Mouse (Mus musculus) Patski (cell line): Measurements from ENCODE around the gene Stk39. TPM values are rescaled to one million over a fixed set of nuclear protein-coding genes. Genes with fewer than 3 reads are reported as not detected.
A peak's percentile ranks its signal among the peaks of the same experiment; 100 is the strongest.
"Not testable (repeated sequence)": the region's sequence is repeated elsewhere in the genome, so short reads cannot be mapped to it uniquely, and the experiment has no call there.

Experiments used
- ATAC-seq: fragments of 100-300 bp; one replicate; pipeline ENCODE4 v1.8.0; 2021
- CTCF ChIA-PET: fragments of 350-600 bp; sonication (Branson Sonifier 250); formaldehyde crosslinking; loops from one replicate; lab custom pipeline; 2022; ENCODE audit warnings: inconsistent platforms; lab: Charles Lee
- POLR2A ChIA-PET: fragments of 350-600 bp; sonication (Branson Sonifier 250); formaldehyde crosslinking; loops from one replicate; lab custom pipeline; 2022; ENCODE audit warnings: antibody characterized with exemption, inconsistent platforms; lab: Charles Lee
- DNase-seq: peaks from one replicate; pipeline ENCODE4 v3.0.0-alpha.2; 2011; ENCODE audit warnings: low read depth, low spot score
- H3K27me3 ChIP-seq: fragments of 371-371 bp; one replicate; pipeline ENCODE4 v1.5.1; 2021
- CTCF ChIP-seq: fragments of 100-300 bp; IDR thresholded peaks from one replicate; pipeline ENCODE4 v1.5.1; 2021
- in situ Hi-C: fragments of 300-500 bp; cut with MboI; formaldehyde crosslinking; loops from 3 replicates; pipeline ENCODE4 v1.11.1; 2018; ENCODE audit warnings: low pct_unique_long_range_greater_than_20kb, mixed read lengths
- polyA plus RNA-seq: library from polyadenylated mRNA; unstranded; gene quantifications from one replicate; pipeline ENCODE4 v1.2.3, GENCODE M21; 2021

Stk39 gene
- polyA plus RNA-seq, 1 experiment from 2014 or later, result 53.1 TPM

- peak; percentile 42 for TF ChIP-seq CTCF
- ATAC-seq (no peak), DNase-seq (no peak)
- CTCF ChIA-PET, result interaction anchor here (0.6 to 1.9 kb wide), 4 partner anchors 21 to 133 kb away, joined by 3 to 4 read pairs (median 4); no protein-coding TSS in a partner anchor
- in situ Hi-C loops, result loop anchor here (10.0 kb wide), 1 partner anchor 95 kb away; no protein-coding TSS in a partner anchor
- H3K27me3 ChIP-seq, result no peaks in the 10 kb centered on the region
- POLR2A ChIA-PET, result no interaction called here
Observed at GRCm38 (mm10) chr2:68249855-68250424, 222.1 kb downstream of the Stk39 start.

GRCm38 (mm10) chr2:68246284-68246683 is 225.8 kb downstream of the Stk39 start:
- no peaks in the 10 kb centered on the region for H3K27me3 ChIP-seq
- ChIA-PET CTCF (no interaction called here), POLR2A (interaction anchor here (0.9 kb wide), 1 partner anchor 14 kb away, joined by 3 read pairs; no protein-coding TSS in a partner anchor)
- no peak for TF ChIP-seq CTCF
- ATAC-seq, result no peak
- DNase-seq, result no peak
- in situ Hi-C loops, result loop anchor here (10.0 kb wide), 1 partner anchor 99 kb away; no protein-coding TSS in a partner anchor

GRCm38 (mm10) chr2:68244556-68244955 is 227.5 kb downstream of the Stk39 start:
- POLR2A ChIA-PET, result no interaction called here
- no peaks in the 10 kb centered on the region for H3K27me3 ChIP-seq
- ATAC-seq, result no peak
- TF ChIP-seq CTCF, result no peak
- in situ Hi-C loops, result loop anchor here (10.0 kb wide), 1 partner anchor 100 kb away; no protein-coding TSS in a partner anchor
- DNase-seq, result no peak
- CTCF ChIA-PET, result interaction anchor here (1.0 kb wide), 1 partner anchor 35 kb away, joined by 3 read pairs; no protein-coding TSS in a partner anchor

DNA sequence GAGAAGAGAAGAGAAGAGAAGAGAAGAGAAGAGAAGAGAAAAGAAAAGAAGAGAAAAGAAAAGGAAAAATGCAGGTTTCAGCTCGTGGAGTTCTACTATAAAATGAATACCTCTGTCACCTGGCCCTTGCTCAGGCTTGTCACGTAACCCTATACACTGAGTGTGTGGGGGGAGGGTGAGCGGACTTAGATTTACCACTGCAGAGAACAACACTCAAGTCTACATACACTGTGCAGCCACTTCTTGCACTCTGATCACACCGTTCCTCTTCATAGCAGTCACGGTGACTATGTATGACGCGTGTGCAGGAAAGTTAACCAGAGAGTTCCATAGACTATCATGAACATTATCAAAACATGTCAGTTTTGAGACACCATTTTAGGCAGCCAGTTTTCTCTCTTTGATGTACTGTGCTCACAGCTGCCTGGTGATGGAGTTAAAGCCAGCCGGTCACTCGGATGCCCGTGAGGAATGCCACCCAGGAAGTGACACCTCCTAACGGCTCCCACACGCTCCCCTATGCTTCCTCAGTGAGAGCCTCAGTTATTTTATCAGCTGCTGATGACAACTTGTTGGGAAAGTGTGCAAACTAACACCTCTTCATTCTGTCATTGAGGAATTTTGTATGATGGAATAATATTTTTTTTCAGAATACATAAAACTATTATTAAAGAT is 228.1 kb downstream of the Stk39 start:
- no peak for ATAC-seq
- DNase-seq, result no peak
- CTCF ChIA-PET, result interaction anchor here (1.0 kb wide), 1 partner anchor 35 kb away, joined by 3 read pairs; no protein-coding TSS in a partner anchor
- POLR2A ChIA-PET, result no interaction called here
- in situ Hi-C loops, result loop anchor here (10.0 kb wide), 1 partner anchor 101 kb away; no protein-coding TSS in a partner anchor
- no peak for TF ChIP-seq CTCF
- no peaks in the 10 kb centered on the region for H3K27me3 ChIP-seq

DNA sequence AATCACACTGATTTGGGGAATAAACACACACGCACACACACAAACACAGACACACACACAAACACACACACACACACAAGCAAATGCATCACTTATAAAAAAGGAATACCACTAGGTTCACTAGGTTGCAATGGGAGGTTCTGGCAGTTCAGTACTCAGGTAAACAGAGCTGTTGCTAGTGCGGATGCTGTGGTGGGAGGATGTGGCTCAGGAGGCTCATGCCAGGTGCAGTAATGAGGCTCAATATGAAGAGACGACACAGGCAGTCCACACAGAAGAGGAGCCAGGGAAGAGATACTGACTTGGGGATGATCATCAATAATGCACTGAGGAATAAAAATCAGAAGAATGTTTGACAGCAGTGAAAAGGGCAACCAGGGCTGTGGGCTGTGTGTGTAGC is 228.8 kb downstream of the Stk39 start:
- no peak for ATAC-seq
- no peak for TF ChIP-seq CTCF
- in situ Hi-C loops, result loop anchor here (10.0 kb wide), 1 partner anchor 102 kb away; no protein-coding TSS in a partner anchor

GRCm38 (mm10) chr2:68242069-68242468 is 230.0 kb downstream of the Stk39 start:
- ChIA-PET CTCF (interaction anchor here (1.4 kb wide), 1 partner anchor 109 kb away, joined by 3 read pairs; no protein-coding TSS in a partner anchor), POLR2A (interaction anchor here (0.7 kb wide), 2 partner anchors 95 to 243 kb away, joined by 4 to 5 read pairs; no protein-coding TSS in a partner anchor)
- no peak for ATAC-seq
- in situ Hi-C loops, result loop anchor here (10.0 kb wide), 1 partner anchor 103 kb away; no protein-coding TSS in a partner anchor
- H3K27me3 ChIP-seq, result no peaks in the 10 kb centered on the region
- no peak for DNase-seq
- TF ChIP-seq CTCF, result no peak

More for the DNA sequence above, 228.8 kb downstream of the Stk39 start:
- ChIA-PET CTCF (no interaction called here), POLR2A (no interaction called here)
- no peaks in the 10 kb centered on the region for H3K27me3 ChIP-seq
- DNase-seq, result no peak

GRCm38 (mm10) chr2:68241640-68242039 is 230.4 kb downstream of the Stk39 start:
- POLR2A ChIA-PET, result interaction anchor here (0.7 kb wide), 1 partner anchor 243 kb away, joined by 5 read pairs; no protein-coding TSS in a partner anchor
- CTCF ChIA-PET, result interaction anchor here (1.4 kb wide), 1 partner anchor 109 kb away, joined by 3 read pairs; no protein-coding TSS in a partner anchor
- no peak for DNase-seq
- no peak for ATAC-seq
- no peaks in the 10 kb centered on the region for H3K27me3 ChIP-seq
- in situ Hi-C loops, result loop anchor here (10.0 kb wide), 1 partner anchor 103 kb away; no protein-coding TSS in a partner anchor
- no peak for TF ChIP-seq CTCF

- CTCF ChIA-PET, DNase-seq, H3K27me3 ChIP-seq, POLR2A ChIA-PET, in situ Hi-C loops, ATAC-seq: not testable (repeated sequence)
Observed at GRCm38 (mm10) chr2:68239415-68239814, 232.7 kb downstream of the Stk39 start.

DNA sequence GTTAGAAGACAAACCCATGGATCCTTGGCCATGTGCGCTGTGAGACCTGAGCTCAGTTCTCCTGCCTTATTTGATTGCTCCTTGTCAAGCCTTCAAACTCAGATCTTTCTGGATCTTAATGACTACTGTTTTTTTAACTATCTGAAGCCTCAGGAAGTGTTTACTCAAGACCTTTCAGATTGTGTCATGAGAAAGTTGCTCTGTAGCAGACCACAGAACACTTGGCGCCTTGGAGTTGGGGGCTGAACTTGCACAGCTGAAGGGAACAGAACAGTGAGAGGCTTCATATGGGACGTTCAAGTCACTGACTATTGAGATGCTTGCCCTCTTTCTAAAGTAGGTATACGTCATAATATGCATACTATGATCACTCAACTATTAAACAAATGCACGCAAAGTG is 239.1 kb downstream of the Stk39 start:
- no peak for DNase-seq
- ChIA-PET CTCF (no interaction called here), POLR2A (no interaction called here)
- no peak for TF ChIP-seq CTCF
- no peak for ATAC-seq
- H3K27me3 ChIP-seq, result no peaks in the 10 kb centered on the region
- in situ Hi-C loops, result no loop called here

DNA sequence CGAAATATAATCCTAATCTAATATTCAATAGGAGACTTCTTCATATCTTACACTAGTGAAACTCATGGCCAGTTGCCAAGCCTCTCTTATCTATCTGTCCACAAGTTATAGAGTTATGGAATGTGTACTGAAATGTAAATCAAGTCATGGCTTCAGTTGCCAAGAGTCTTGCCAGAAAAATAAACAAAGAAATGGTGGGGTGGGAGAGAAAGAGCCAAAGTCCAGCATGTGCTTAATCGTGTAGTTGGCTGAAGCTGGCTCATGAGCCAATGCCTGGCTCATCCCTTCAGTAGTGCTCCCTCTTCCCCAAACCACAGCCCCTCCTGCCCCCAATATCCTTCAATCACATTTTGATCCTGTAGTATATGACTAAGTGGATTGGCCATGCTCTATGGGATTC is 242.2 kb downstream of the Stk39 start:
- ATAC-seq (no peak), DNase-seq (no peak)
- TF ChIP-seq CTCF, result no peak
- CTCF ChIA-PET, result no interaction called here
- POLR2A ChIA-PET, result no interaction called here
- in situ Hi-C loops, result no loop called here
- no peaks in the 10 kb centered on the region for H3K27me3 ChIP-seq
